Mouse (Mus musculus) cerebellum, adult 2 months (tissue): ENCODE results near the gene Galnt5. TPM values are rescaled to one million over a fixed set of nuclear protein-coding genes. Genes with fewer than 3 reads are reported as not detected.
A peak's percentile ranks its signal among the peaks of the same experiment; 100 is the strongest.

ENCODE experiments used
- DNase-seq, 2 experiments: peaks; one replicate each; pipeline ENCODE4 v3.0.0; 2021
- H3K27ac ChIP-seq: fragments of 200-500 bp; 2 replicates; pipeline ENCODE4 v1.5.1; 2012; ENCODE audit warnings: low read length, control low read depth, inconsistent platforms; ENCODE audit not compliant: insufficient read depth
- H3K27me3 ChIP-seq: fragments of 200-500 bp; 2 replicates; pipeline ENCODE4 v1.6.1; 2012; ENCODE audit warnings: inconsistent platforms, mild to moderate bottlenecking, low read length, moderate library complexity; ENCODE audit not compliant: control insufficient read depth, insufficient read depth
- H3K4me1 ChIP-seq: fragments of 200-500 bp; 2 replicates; pipeline ENCODE4 v1.6.1; 2011; ENCODE audit warnings: low read length; ENCODE audit not compliant: control insufficient read depth, insufficient read depth
- H3K4me3 ChIP-seq: fragments of 200-500 bp; replicated peaks from 2 replicates; pipeline ENCODE3; 2011; ENCODE audit warnings: mild to moderate bottlenecking, low read depth, low read length, control low read depth; ENCODE audit not compliant: insufficient read depth
- CTCF ChIP-seq: fragments of 200-500 bp; IDR thresholded peaks from 2 replicates; pipeline ENCODE4 v1.5.1; 2011; ENCODE audit warnings: low read depth, mild to moderate bottlenecking, control low read depth, low read length, moderate library complexity, borderline replicate concordance; ENCODE audit not compliant: insufficient read depth
- POLR2A ChIP-seq: fragments of 200-500 bp; IDR thresholded peaks from 2 replicates; pipeline ENCODE4 v1.6.1; 2011; ENCODE audit warnings: low read length, control low read depth, borderline replicate concordance; ENCODE audit not compliant: insufficient read depth
- WGBS: fragments of 180-500 bp; shearing (Covaris S2); methylation state at CpG from one replicate; pipeline ENCODE4 v1.1.7; 2018; 5-methylcytosine and 5-hydroxymethylcytosine counted together
- polyA plus RNA-seq: library from polyadenylated mRNA; depleted of rRNA; stranded (reverse); fragments of >200 nt; gene quantifications from 2 replicates; pipeline ENCODE4 v1.2.3, GENCODE M21; 2012; rRNA removed

The Galnt5 gene
- not detected in 2 replicates for polyA plus RNA-seq

DNA sequence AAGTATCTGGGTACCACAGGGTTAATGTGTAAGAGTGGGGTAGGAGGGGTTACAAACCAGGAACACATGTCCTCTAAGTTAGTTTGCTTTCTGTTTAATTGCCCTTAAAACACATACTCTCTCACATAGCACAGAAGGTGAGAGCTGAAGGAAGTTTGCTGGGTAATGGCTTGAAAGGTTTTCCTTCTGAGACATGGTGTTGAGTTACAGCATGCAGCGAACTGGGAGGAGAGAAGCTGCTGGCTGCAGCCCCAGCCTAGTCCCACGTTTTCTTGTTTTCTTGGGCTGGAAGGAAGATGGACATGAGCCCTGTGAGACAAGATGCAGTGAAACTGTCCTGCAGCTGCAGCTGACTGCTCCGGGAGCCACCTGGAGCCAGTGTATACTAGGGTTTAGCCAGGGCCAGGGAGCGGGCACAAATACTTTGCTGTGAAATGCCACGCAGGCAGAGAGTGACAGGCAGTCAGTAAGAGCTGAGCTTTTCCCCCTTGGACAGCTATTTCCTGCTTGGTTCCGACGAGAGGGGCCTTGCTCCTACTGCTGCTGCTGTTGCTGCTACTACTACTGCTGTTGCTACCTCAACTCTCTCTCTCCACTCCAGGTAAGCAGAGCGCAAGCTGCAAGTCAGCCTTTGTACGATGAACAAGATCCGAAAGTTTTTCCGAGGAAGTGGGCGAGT lies at the start of gene Galnt5:
Galnt5 (plus strand) TSS at position 133 of the 679 bp plus-strand sequence.
- Histone ChIP-seq H3K4me3 (no peak within 1 kb of the TSS), H3K4me1 (no peaks in the 10 kb centered on the region), H3K27me3 (no peaks in the 10 kb centered on the region), H3K27ac (no peak within 1 kb of the TSS)
- DNase-seq = no peak
- WGBS = 60% methylated on average over 12 of the region's 12 CpGs
- no peak for TF ChIP-seq CTCF
- TF ChIP-seq POLR2A = no peak

DNA sequence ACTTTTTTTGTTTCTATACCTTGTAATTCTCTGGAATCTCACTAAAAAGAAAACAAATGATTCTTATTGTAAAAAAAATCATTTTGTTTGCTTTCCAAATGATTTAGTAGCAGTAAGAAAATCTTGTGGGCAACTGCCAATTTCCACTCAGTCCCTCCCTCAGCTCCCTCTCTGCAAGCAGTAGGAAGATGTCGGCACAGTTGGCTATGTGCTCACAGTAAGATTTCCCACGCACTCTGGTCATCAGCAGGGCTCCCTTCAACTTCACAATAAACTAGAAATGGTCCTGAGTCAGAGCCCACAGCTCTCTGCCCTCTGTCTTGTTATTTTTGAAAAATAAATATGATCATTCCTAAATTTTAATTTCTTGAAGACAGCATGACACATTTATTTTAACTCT lies 46.1 kb upstream of the Galnt5 start:
- Histone ChIP-seq H3K27me3 (no peaks in the 10 kb centered on the region), H3K27ac (no peak overlapping the region), H3K4me1 (no peaks in the 10 kb centered on the region; the same call in 1 of the 2 replicates), H3K4me3 (no peak overlapping the region)
- DNase-seq = peak; percentile 35 to 65
- TF ChIP-seq POLR2A (no peak), CTCF (no peak)
- WGBS = 4% methylated on average over 2 of the region's 2 CpGs

DNA sequence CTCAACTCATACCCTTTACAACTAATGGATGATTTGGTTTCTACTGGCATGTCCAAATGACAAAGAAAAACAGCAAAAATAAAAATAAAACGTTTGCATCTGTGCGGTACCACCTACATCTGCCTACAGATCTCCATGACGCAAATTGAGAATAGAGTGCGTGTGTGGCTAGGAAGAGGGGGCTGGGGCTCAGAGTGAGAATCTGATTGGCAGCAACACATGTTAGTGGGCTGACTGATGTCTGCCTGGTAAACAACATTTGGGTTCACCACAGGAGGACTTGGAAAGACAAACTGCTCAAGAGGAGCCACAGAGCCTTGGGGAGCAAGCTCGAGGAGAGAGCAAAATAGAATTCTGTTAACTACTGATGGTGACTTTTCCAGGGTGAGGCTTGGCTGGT lies 36.9 kb upstream of the Galnt5 start:
- H3K4me3 ChIP-seq = no peak overlapping the region
- WGBS = 16% methylated on average over 5 of the region's 5 CpGs

DNA sequence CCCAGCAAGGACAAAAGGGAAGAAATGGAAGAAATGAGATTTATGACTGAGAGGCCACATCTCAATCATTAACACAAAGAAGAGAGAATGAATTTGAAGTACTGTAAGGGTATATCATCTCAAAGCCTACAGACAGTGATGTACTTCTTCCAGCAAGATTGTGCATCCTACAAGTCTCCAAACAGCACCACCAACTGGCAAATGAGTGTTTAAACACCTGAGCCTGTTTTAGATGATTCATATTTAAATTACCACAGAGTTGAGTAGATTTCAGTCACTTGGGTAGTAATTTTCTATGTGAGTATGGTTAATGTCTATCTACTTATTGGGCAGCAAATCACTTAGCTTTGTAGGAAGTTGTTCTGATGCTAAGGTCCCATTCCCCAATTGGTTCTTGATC lies 15.4 kb upstream of the Galnt5 start:
- Histone ChIP-seq H3K4me3 (no peak overlapping the region), H3K4me1 (no peaks in the 10 kb centered on the region), H3K27ac (no peak overlapping the region), H3K27me3 (no peaks in the 10 kb centered on the region)
- TF ChIP-seq CTCF (no peak), POLR2A (no peak)
- no peak for DNase-seq

More for the DNA sequence above, 36.9 kb upstream of the Galnt5 start:
- no peak for TF ChIP-seq CTCF
- no peak for TF ChIP-seq POLR2A
- H3K4me1 ChIP-seq = peaks cover 4% of the 10 kb centered on the region; the same call in 1 of the 2 replicates
- H3K27ac ChIP-seq = peak overlapping the region; percentile 71; the same call in 1 of the 2 replicates
- DNase-seq = peak; percentile 68 to 85
- H3K27me3 ChIP-seq = no peaks in the 10 kb centered on the region

DNA sequence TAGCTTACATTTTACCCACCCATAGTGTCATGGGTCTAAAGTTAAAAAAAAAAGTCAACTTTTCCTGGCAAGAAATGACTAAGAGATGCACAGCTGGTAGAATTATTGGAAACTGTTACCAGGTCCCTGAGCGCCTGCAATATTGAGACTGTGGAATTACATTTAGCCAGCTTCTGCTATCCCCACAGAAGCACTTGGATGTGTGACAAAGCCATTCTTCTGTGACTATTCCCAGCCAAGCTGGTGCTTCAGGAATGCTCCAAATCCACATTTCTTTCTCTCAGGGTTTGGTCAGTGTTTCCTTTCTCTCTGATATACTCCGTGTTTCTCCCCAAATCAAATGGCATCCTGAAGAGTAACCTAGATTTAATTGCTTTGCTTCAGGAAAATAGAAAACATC lies 6.6 kb upstream of the Galnt5 start:
- TF ChIP-seq POLR2A (no peak), CTCF (no peak)
- H3K27me3 ChIP-seq = no peaks in the 10 kb centered on the region
- peak in 1 of 2 experiments; percentile 26 for DNase-seq
- no peak overlapping the region for H3K4me3 ChIP-seq
- H3K27ac ChIP-seq = no peak overlapping the region
- H3K4me1 ChIP-seq = no peaks in the 10 kb centered on the region
- 11% methylated on average over 2 of the region's 2 CpGs for whole genome bisulfite sequencing

DNA sequence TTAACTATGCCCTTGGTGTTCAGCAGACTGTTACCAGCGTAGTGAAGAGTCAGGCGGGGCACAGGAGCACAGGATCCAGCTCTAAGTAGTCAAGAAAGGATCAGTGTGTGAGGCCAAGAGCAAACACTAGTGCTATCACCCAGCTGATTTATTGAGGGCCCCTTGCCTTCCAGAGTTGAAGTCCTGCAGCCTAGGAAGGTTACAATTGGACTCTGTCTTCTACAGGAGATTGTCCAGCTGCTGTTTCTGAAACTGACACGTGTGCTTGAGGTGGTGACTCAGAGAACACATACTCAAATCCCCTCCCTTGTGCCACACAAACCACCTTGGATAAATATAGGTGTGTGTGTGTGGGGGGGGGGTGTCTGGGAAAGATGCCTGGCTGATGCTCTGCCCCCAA lies 3.8 kb downstream of the Galnt5 start:
- no peak overlapping the region for H3K4me3 ChIP-seq
- TF ChIP-seq POLR2A (no peak), CTCF (no peak)
- DNase-seq = no peak
- no peaks in the 10 kb centered on the region for H3K27me3 ChIP-seq
- 88% methylated on average over 3 of the region's 3 CpGs for WGBS
- no peaks in the 10 kb centered on the region for H3K4me1 ChIP-seq
- no peak overlapping the region for H3K27ac ChIP-seq

DNA sequence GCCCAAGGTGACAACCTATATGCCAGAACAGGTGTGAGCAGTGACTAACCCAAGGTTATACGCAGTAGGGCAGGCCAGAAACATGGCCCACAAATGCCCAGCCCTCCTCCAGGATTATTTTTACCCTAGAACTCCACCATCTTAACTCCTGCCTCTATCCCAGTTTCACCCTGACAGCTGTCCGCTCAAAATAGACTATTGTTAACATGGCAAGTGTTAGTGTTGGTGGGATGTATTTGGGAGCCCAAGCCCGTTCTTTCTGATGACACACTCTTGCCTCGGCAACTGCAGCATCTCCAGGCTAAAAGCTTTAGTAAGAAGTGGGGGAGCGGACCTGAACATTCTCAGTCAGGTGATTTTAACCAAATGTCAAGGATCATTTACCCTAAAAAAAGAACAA lies 9.4 kb downstream of the Galnt5 start:
- TF ChIP-seq CTCF (no peak), POLR2A (no peak)
- H3K27ac ChIP-seq = no peak overlapping the region
- H3K4me1 ChIP-seq = no peaks in the 10 kb centered on the region
- H3K4me3 ChIP-seq = no peak overlapping the region
- no peak for DNase-seq
- 89% methylated on average over 5 of the region's 5 CpGs for WGBS
- no peaks in the 10 kb centered on the region for H3K27me3 ChIP-seq

DNA sequence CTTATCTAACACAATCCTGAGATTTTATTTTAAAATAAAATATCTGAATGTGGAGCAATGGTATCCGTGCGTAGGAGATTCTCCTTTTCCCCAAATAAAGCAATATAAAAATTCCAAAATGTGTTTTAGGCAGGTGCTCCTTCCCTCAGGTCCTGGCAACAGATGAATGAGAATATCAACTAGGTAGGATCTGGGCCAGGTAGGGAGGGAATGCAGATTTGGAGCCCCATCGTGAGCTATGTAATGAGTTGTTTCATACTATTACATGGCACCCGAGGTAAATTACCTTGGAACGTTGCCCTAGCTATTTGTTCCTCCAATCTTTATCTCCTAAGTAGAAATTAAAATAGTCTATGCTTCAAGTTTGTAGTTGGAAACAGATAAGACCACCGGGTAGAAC lies 25.9 kb downstream of the Galnt5 start:
- Histone ChIP-seq H3K27me3 (no peaks in the 10 kb centered on the region), H3K4me3 (no peak overlapping the region), H3K4me1 (no peaks in the 10 kb centered on the region), H3K27ac (no peak overlapping the region)
- peak in 1 of 2 experiments; percentile 42 for DNase-seq
- TF ChIP-seq CTCF (no peak), POLR2A (no peak)
- 27% methylated on average over 6 of the region's 6 CpGs for WGBS
